Mouse (Mus musculus) splenic B cell, adult 2 months (primary cell): ENCODE measurements at regions not wholly inside any gene's neighbourhood (a gene's known extent, or its start where the extent isn't known, plus 50 kb on each side); places are given as distances from the start of the nearest gene placed in this dataset.
A peak's percentile ranks its signal among the peaks of the same experiment; 100 is the strongest.
"Not testable (repeated sequence)": the region's sequence is repeated elsewhere in the genome, so short reads cannot be mapped to it uniquely, and the experiment has no call there.

Experiments
- DNase-seq: peaks from one replicate; pipeline ENCODE4 v3.0.0-alpha.2; 2011; ENCODE audit warnings: low read depth, low spot score
- H3K27me3 ChIP-seq: 2 replicates; pipeline ENCODE4 v1.6.1; 2012; ENCODE audit warnings: mild to moderate bottlenecking, low read length, moderate library complexity, mixed read lengths; ENCODE audit not compliant: control insufficient read depth, poor library complexity, insufficient read depth, severe bottlenecking
- H3K36me3 ChIP-seq: 2 replicates; pipeline ENCODE4 v1.6.1; 2012; ENCODE audit warnings: mild to moderate bottlenecking, low read length, moderate library complexity, mixed read lengths; ENCODE audit not compliant: control insufficient read depth, poor library complexity, insufficient read depth, severe bottlenecking

GRCm38 (mm10) chr16:3334355-3334754 lies 256.5 kb upstream of the Olfr161 start:
- H3K27me3 ChIP-seq, DNase-seq, H3K36me3 ChIP-seq: not testable (repeated sequence)

- not testable (repeated sequence) for H3K36me3 ChIP-seq, H3K27me3 ChIP-seq, DNase-seq
These were observed 247.5 kb upstream of the Olfr161 start for GRCm38 (mm10) chr16:3343372-3343771.

DNA sequence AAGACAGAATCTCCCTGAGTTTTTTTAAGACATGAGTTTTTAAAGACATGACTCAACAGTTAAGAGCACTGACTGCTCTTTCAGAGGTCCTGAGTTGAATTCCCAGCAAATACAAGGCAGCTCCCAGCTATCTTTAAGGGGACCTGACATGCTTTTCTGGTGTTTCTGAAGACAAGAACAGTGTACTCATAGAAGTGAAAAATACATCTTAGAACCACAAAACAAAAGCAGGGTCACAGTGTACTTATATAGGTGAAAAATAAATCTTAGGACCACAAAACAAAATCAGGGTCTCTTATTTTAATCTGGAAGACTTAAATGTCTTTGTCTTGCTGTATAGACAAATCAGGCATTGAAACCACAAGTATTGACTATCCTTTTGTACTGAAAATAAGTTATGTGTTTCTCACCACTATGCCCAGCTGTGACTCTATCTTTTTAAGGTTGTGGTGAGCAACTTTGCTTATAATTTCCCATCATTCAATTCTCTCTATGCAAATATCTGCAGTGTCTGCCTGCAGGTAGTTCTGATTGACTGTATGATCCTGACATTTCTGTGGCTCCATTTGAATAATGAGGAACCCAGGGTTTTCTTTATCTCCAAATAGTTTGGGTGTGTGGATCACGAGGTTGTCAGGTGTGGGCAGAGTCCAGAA lies 246.0 kb upstream of the Olfr161 start:
- H3K36me3 ChIP-seq, H3K27me3 ChIP-seq, DNase-seq: not testable (repeated sequence)

DNA sequence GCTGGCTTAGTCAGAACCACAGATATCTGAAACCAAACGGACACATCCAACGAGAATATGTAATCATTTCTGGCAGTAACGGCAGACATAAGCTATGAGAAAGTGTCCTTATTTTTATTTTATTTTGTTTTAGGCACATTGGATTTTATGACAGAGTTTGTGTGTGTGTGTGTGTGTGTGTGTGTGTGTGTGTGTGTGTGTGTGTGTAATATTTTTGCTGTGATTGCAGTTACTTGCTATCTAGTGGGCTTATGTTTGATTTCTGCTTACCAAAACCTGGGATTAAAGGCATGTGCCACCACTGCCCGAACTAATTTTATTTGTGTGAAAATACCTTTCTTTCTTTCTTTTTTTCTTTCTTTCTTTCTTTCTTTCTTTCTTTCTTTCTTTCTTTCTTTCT lies 241.5 kb upstream of the Olfr161 start:
- not testable (repeated sequence) for DNase-seq, H3K36me3 ChIP-seq, H3K27me3 ChIP-seq

GRCm38 (mm10) chr16:3349850-3350547 lies 240.8 kb upstream of the Olfr161 start:
- H3K27me3 ChIP-seq, DNase-seq, H3K36me3 ChIP-seq: not testable (repeated sequence)

GRCm38 (mm10) chr16:3350668-3351507 lies 240.0 kb upstream of the Olfr161 start:
- not testable (repeated sequence) for H3K36me3 ChIP-seq
- DNase-seq: peak; percentile 51

DNA sequence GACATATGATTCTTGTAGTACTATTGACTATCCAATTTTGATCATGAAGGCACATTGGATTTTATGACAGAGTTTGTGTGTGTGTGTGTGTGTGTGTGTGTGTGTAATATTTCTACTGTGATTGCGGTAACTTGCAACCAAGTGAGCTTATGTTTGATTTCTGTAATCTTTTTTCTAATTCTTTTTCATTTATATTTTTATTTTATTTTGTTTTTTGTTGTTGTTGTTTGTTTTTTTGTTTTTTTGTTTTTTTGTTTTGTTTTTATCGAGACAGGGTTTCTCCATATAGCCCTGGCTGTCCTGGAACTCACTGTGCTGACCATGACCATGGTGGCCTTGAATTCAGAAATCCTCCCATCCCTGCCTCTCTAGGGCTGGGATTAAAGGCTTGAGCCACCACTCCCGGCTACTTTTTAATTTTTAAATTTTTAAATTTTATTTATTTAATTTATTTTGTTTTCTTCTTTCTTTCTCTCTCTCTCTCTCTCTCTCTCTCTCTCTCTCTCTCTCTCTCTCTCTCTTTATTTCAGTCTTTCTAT lies 239.3 kb upstream of the Olfr161 start:
- DNase-seq: peak; percentile 5
- H3K36me3 ChIP-seq, H3K27me3 ChIP-seq: not testable (repeated sequence)

More at GRCm38 (mm10) chr16:3350668-3351507, 240.0 kb upstream of the Olfr161 start:
- not testable (repeated sequence) for H3K27me3 ChIP-seq
